Mouse (Mus musculus): ENCODE measurements around the gene Vopp1.

Vopp1 gene

GRCm38 (mm10) chr6:57784251-57784650 lies 40.7 kb downstream of the Vopp1 start:
- DNase-seq (ENCODE audit: low read depth), result no peak

GRCm38 (mm10) chr6:57782658-57783057 lies 42.3 kb downstream of the Vopp1 start:
- DNase-seq (ENCODE audit: low read depth), result no peak

GRCm38 (mm10) chr6:57780359-57780758 lies 44.6 kb downstream of the Vopp1 start:
- no peak for DNase-seq (ENCODE audit: low read depth)

- DNase-seq (ENCODE audit: low read depth), result no peak
These were observed 51.2 kb downstream of the Vopp1 start for GRCm38 (mm10) chr6:57773792-57774191.

- DNase-seq (ENCODE audit: low read depth), result no peak
These were observed 54.3 kb downstream of the Vopp1 start for GRCm38 (mm10) chr6:57770467-57771190.

- DNase-seq (ENCODE audit: low read depth), result peak; percentile 10
These were observed 55.9 kb downstream of the Vopp1 start for GRCm38 (mm10) chr6:57768948-57769525.

GRCm38 (mm10) chr6:57767112-57767868 lies 57.7 kb downstream of the Vopp1 start:
- DNase-seq (ENCODE audit: low read depth), result no peak

- no peak for DNase-seq (ENCODE audit: low read depth)
These were observed 58.7 kb downstream of the Vopp1 start for GRCm38 (mm10) chr6:57766287-57766686.

GRCm38 (mm10) chr6:57765095-57765878 lies 59.7 kb downstream of the Vopp1 start:
- DNase-seq (ENCODE audit: low read depth), result no peak

GRCm38 (mm10) chr6:57763054-57763453 lies 61.9 kb downstream of the Vopp1 start:
- DNase-seq (ENCODE audit: low read depth), result no peak

GRCm38 (mm10) chr6:57753962-57754759 lies 70.8 kb downstream of the Vopp1 start:
- DNase-seq (ENCODE audit: low read depth), result no peak

GRCm38 (mm10) chr6:57745748-57746129 lies 79.2 kb downstream of the Vopp1 start:
- DNase-seq (ENCODE audit: low read depth), result no peak

GRCm38 (mm10) chr6:57744974-57745747 lies 79.8 kb downstream of the Vopp1 start:
- no peak for DNase-seq (ENCODE audit: low read depth)

- no peak for DNase-seq (ENCODE audit: low read depth)
These were observed 80.8 kb downstream of the Vopp1 start for GRCm38 (mm10) chr6:57744123-57744522.

GRCm38 (mm10) chr6:57743333-57743732 lies 81.6 kb downstream of the Vopp1 start:
- peak; percentile 38 for DNase-seq (ENCODE audit: low read depth)

GRCm38 (mm10) chr6:57742749-57743148 lies 82.2 kb downstream of the Vopp1 start:
- DNase-seq (ENCODE audit: low read depth), result no peak

- no peak for DNase-seq (ENCODE audit: low read depth)
These were observed 103.6 kb downstream of the Vopp1 start for GRCm38 (mm10) chr6:57721347-57721746.

GRCm38 (mm10) chr6:57711726-57712125 lies 113.2 kb downstream of the Vopp1 start:
- peak; percentile 16 for DNase-seq (ENCODE audit: low read depth)

GRCm38 (mm10) chr6:57706721-57707120 lies 118.2 kb downstream of the Vopp1 start:
- peak; percentile 57 for DNase-seq (ENCODE audit: low read depth)

- no peak for DNase-seq (ENCODE audit: low read depth)
These were observed 121.3 kb downstream of the Vopp1 start for GRCm38 (mm10) chr6:57703703-57704102.

Data from induced T-regulatory cell, adult 2 months (primary cell).